Mouse (Mus musculus) kidney, adult 2 months (tissue): ENCODE results near the gene Ehmt2.

ENCODE experiments used
- CTCF ChIP-seq: fragments of 200-500 bp; conservative IDR thresholded peaks from 2 replicates; pipeline ENCODE4 v1.5.1; 2011; ENCODE audit warnings: low read depth, mild to moderate bottlenecking, control low read depth, low read length, moderate library complexity, mixed read lengths; ENCODE audit not compliant: insufficient read depth, insufficient read length
- POLR2A ChIP-seq: fragments of 200-500 bp; IDR thresholded peaks from one replicate; pipeline ENCODE4 v1.6.1; 2011; ENCODE audit warnings: low read depth, low read length, control low read depth

DNA sequence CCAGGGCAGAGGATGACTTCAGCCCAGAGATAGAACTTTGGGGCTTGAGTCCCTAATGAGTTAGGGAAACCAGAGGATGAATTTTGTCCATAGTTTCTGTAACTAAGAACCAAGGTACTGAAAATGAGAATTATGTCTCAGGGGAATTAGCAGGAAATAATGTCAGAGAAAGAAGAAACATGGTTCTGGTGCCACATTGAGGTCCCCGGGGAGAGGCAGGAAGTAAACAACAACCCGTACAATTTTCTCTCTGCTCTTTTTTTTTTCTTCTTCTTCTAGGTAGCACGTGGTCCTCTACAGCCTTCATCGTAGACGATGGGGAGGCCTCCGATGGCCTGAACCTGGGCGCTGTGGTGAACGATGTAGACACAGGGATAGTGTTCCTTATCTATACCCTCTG is 34.0 kb downstream of the Ehmt2 start:
- no peak for TF ChIP-seq POLR2A
- TF ChIP-seq CTCF = no peak
